Mouse (Mus musculus): Measurements from ENCODE around the gene Polr2b.

Polr2b gene

GRCm38 (mm10) chr5:77299486-77299885 is 10.5 kb upstream of the Polr2b start:
- no peak for DNase-seq

GRCm38 (mm10) chr5:77301296-77301903 is 8.5 kb upstream of the Polr2b start:
- DNase-seq: no peak

- no peak for DNase-seq
Measured at GRCm38 (mm10) chr5:77307821-77308553, 2.0 kb upstream of the Polr2b start.

GRCm38 (mm10) chr5:77309051-77309906 is 668 bp upstream of the Polr2b start:
- DNase-seq: peak; percentile 64

- no peak for DNase-seq
Measured at GRCm38 (mm10) chr5:77314206-77314605, 4.3 kb downstream of the Polr2b start.

GRCm38 (mm10) chr5:77314986-77315385 is 5.0 kb downstream of the Polr2b start:
- DNase-seq: no peak

- no peak for DNase-seq
Measured at GRCm38 (mm10) chr5:77324936-77325335, 15.0 kb downstream of the Polr2b start.

- peak; percentile 19 for DNase-seq
Measured at GRCm38 (mm10) chr5:77330154-77330553, 20.2 kb downstream of the Polr2b start.

- no peak for DNase-seq
Measured at GRCm38 (mm10) chr5:77340033-77340432, 30.1 kb downstream of the Polr2b start.

- DNase-seq: peak; percentile 13
Measured at GRCm38 (mm10) chr5:77348901-77349300, 39.0 kb downstream of the Polr2b start.

- peak; percentile 28 for DNase-seq
Measured at GRCm38 (mm10) chr5:77349971-77350658, 40.2 kb downstream of the Polr2b start.

- DNase-seq: peak; percentile 42
Measured at GRCm38 (mm10) chr5:77351691-77352090, 41.7 kb downstream of the Polr2b start.

GRCm38 (mm10) chr5:77354361-77354787 is 44.4 kb downstream of the Polr2b start:
- peak; percentile 94 for DNase-seq

- DNase-seq: peak; percentile 45
Measured at GRCm38 (mm10) chr5:77355307-77356265, 45.6 kb downstream of the Polr2b start.

- DNase-seq: peak; percentile 88
Measured at GRCm38 (mm10) chr5:77357405-77358149, 47.6 kb downstream of the Polr2b start.

GRCm38 (mm10) chr5:77358347-77358746 is 48.4 kb downstream of the Polr2b start:
- DNase-seq: peak; percentile 82

- DNase-seq: peak; percentile 15
Measured at GRCm38 (mm10) chr5:77359971-77360370, 50.0 kb downstream of the Polr2b start.

GRCm38 (mm10) chr5:77361006-77361405 is 51.1 kb downstream of the Polr2b start:
- DNase-seq: no peak

GRCm38 (mm10) chr5:77362120-77362519 is 52.2 kb downstream of the Polr2b start:
- DNase-seq: peak; percentile 25

- peak; percentile 43 for DNase-seq
Measured at GRCm38 (mm10) chr5:77363650-77364049, 53.7 kb downstream of the Polr2b start.

Measured in kidney, postnatal 10 days (tissue).